Mouse (Mus musculus): ENCODE data around the gene Gsdmc3.
"Not testable (repeated sequence)": the region's sequence is repeated elsewhere in the genome, so short reads cannot be mapped to it uniquely, and the experiment has no call there.

DNA sequence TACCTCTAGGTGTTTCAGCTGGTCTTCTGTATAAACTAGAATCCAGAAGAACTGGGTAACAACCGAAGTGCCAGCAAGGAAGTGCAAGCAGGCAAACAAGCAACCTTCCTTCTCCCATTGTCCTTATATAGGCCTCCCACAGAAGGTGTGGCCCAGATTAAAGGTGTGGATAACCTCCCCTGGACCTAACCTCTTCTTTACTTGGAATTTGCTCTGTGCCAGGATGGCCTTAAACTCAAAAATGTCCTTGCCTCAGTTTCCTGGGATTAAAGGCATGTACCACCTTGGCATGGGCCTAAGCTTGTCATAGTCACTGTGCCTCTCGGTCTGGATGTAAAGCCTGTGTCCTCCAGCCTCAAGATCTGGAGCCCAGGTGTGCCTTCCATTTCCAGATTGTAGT is 33.8 kb upstream of the Gsdmc3 start, which contains the start of gene Gsdmc4:
- TF ChIP-seq CTCF (IDR thresholded peaks at IDR 0.05; ENCODE audit: low read depth, low read length); POLR2A (IDR thresholded peaks at IDR 0.05; ENCODE audit: extremely low read depth, insufficient read depth, low read length): not testable (repeated sequence)

Data from liver, adult 2 months (tissue).